Mouse (Mus musculus) liver, postnatal 0 days (tissue): ENCODE measurements around the gene Zfhx3. TPM values are rescaled to one million over a fixed set of nuclear protein-coding genes. Genes with fewer than 3 reads are reported as not detected.

ENCODE experiments used
- ATAC-seq: fragments of 200-750 bp; cut with Nextera tagmentation; 2 replicates; pipeline ENCODE4 v1.8.0; 2017; ENCODE audit warnings: mild to moderate bottlenecking, moderate library complexity
- DNase-seq: peaks from one replicate; pipeline ENCODE4 v3.0.0-alpha.2; 2016
- H3K27ac ChIP-seq: fragments of 300-500 bp; sonication (generic); 2 replicates; pipeline ENCODE4 v1.5.1; 2014; ENCODE audit warnings: antibody characterized with exemption, moderate library complexity, mild to moderate bottlenecking, low read depth
- H3K27me3 ChIP-seq: fragments of 300-500 bp; sonication (generic); 2 replicates; pipeline ENCODE4 v1.6.1; 2014; ENCODE audit warnings: low read length, control low read depth, mixed read lengths; ENCODE audit not compliant: insufficient read depth
- H3K36me3 ChIP-seq: fragments of 300-500 bp; sonication (generic); replicated peaks from 2 replicates; pipeline ENCODE4 v1.6.1; 2014; ENCODE audit warnings: mild to moderate bottlenecking, control low read depth, low read length, moderate library complexity, mixed read lengths; ENCODE audit not compliant: insufficient read depth
- H3K4me1 ChIP-seq: fragments of 300-500 bp; sonication (generic); 2 replicates; pipeline ENCODE4 v1.6.1; 2014; ENCODE audit warnings: antibody characterized with exemption, mild to moderate bottlenecking, control low read depth; ENCODE audit not compliant: insufficient read depth
- H3K4me2 ChIP-seq: fragments of 300-500 bp; sonication (generic); 2 replicates; pipeline ENCODE4 v1.6.1; 2014; ENCODE audit warnings: low read depth, mild to moderate bottlenecking, low read length, moderate library complexity, mixed read lengths
- H3K4me3 ChIP-seq: fragments of 300-500 bp; sonication (generic); 2 replicates; pipeline ENCODE4 v1.5.1; 2014; ENCODE audit warnings: low read depth, low read length
- H3K9ac ChIP-seq: fragments of 300-500 bp; sonication (generic); replicated peaks from 2 replicates; pipeline ENCODE4 v1.6.1; 2014; ENCODE audit warnings: mild to moderate bottlenecking, moderate library complexity
- H3K9me3 ChIP-seq: fragments of 300-500 bp; sonication (generic); 2 replicates; pipeline ENCODE4 v1.6.1; 2016; ENCODE audit warnings: mild to moderate bottlenecking, control low read depth, low read length, mixed read lengths
- CTCF ChIP-seq: sonication (generic); IDR thresholded peaks from 2 replicates; pipeline ENCODE4 v1.5.1; 2016; ENCODE audit warnings: antibody characterized with exemption, low read depth
- EP300 ChIP-seq: IDR thresholded peaks from 2 replicates; pipeline ENCODE4 v1.6.1; 2016; ENCODE audit warnings: antibody characterized with exemption, low read depth, mild to moderate bottlenecking
- WGBS: fragments of 180-500 bp; shearing (Covaris S2); extraction: QIAGEN DNeasy Blood & Tissue Kit; methylation state at CpG from one replicate; pipeline ENCODE4 v1.1.7; 2014; ENCODE audit not compliant: insufficient replicate concordance; 5-methylcytosine and 5-hydroxymethylcytosine counted together
- polyA plus RNA-seq: library from polyadenylated mRNA; unstranded; fragments of >200 nt; fragmentation: Nextera tagmentation; extraction: Ambion mirVana; gene quantifications from 2 replicates; pipeline ENCODE4 v1.2.1, GENCODE M21; 2015

Gene Zfhx3
- polyA plus RNA-seq, 1 experiment from 2014 or later = 1.2 TPM

GRCm38 (mm10) chr8:108675001-108675525 is 732.6 kb downstream of the Zfhx3 start:
- Histone ChIP-seq H3K4me3 (no peak overlapping the region), H3K9me3 (no peaks in the 10 kb centered on the region), H3K4me1 (no peaks in the 10 kb centered on the region), H3K27me3 (no peaks in the 10 kb centered on the region), H3K9ac (no peak overlapping the region), H3K4me2 (no peak overlapping the region), H3K36me3 (no peaks in the 10 kb centered on the region), H3K27ac (no peak overlapping the region)
- ATAC-seq = no peak
- no peak for DNase-seq
- TF ChIP-seq EP300 = no peak
- no peak for TF ChIP-seq CTCF
- WGBS = 78% methylated on average over 17 of the region's 17 CpGs

GRCm38 (mm10) chr8:108689694-108690093 is 747.2 kb downstream of the Zfhx3 start:
- H3K4me1 ChIP-seq = 0 out of 2 replicates have a peak, but pooled peaks cover 13% of the 10 kb centered on the region
- no peak overlapping the region for H3K4me3 ChIP-seq
- no peak overlapping the region for H3K4me2 ChIP-seq
- 86% methylated on average over 9 of the region's 9 CpGs for WGBS
- H3K27ac ChIP-seq = no peak overlapping the region
- DNase-seq = no peak
- H3K9me3 ChIP-seq = no peaks in the 10 kb centered on the region
- no peak for ATAC-seq
- no peak overlapping the region for H3K9ac ChIP-seq
- H3K27me3 ChIP-seq = peaks cover 6% of the 10 kb centered on the region
- TF ChIP-seq CTCF = no peak
- no peaks in the 10 kb centered on the region for H3K36me3 ChIP-seq

GRCm38 (mm10) chr8:108690576-108691455 is 748.4 kb downstream of the Zfhx3 start:
- Histone ChIP-seq H3K36me3 (no peaks in the 10 kb centered on the region), H3K4me2 (peak overlapping the region; percentile 66), H3K9me3 (no peaks in the 10 kb centered on the region), H3K27ac (no peak overlapping the region), H3K4me1 (peaks cover 18% of the 10 kb centered on the region), H3K9ac (no peak overlapping the region), H3K27me3 (peaks cover 18% of the 10 kb centered on the region), H3K4me3 (0 out of 2 replicates have a peak overlapping the region, but pooled peaks have one; percentile 23)
- ATAC-seq (peak; percentile 32; the same call in 1 of the 2 replicates), DNase-seq (no peak)
- no peak for TF ChIP-seq CTCF
- TF ChIP-seq EP300 = no peak
- 25% methylated on average over 14 of the region's 14 CpGs for WGBS

GRCm38 (mm10) chr8:108691456-108692238 is 749.2 kb downstream of the Zfhx3 start:
- no peaks in the 10 kb centered on the region for H3K9me3 ChIP-seq
- ATAC-seq (peak; percentile 66), DNase-seq (peak; percentile 65)
- H3K36me3 ChIP-seq = no peaks in the 10 kb centered on the region
- TF ChIP-seq EP300 (no peak), CTCF (no peak)
- peaks cover 26% of the 10 kb centered on the region for H3K4me1 ChIP-seq
- H3K9ac ChIP-seq = no peak overlapping the region; the same call in 1 of the 2 replicates
- no peak overlapping the region for H3K27ac ChIP-seq
- peak overlapping the region; percentile 66 for H3K4me2 ChIP-seq
- peaks cover 26% of the 10 kb centered on the region for H3K27me3 ChIP-seq
- WGBS = 3% methylated on average over 21 of the region's 21 CpGs
- peak overlapping the region; percentile 23 for H3K4me3 ChIP-seq

GRCm38 (mm10) chr8:108692239-108692627 is 749.8 kb downstream of the Zfhx3 start:
- H3K27me3 ChIP-seq = peaks cover 32% of the 10 kb centered on the region
- H3K9ac ChIP-seq = no peak overlapping the region
- ATAC-seq (peak; percentile 76), DNase-seq (peak; percentile 34)
- 2% methylated on average over 5 of the region's 5 CpGs for WGBS
- peak overlapping the region; percentile 23 for H3K4me3 ChIP-seq
- no peak overlapping the region for H3K27ac ChIP-seq
- peak overlapping the region; percentile 66 for H3K4me2 ChIP-seq
- no peaks in the 10 kb centered on the region for H3K9me3 ChIP-seq
- no peak for TF ChIP-seq CTCF
- TF ChIP-seq EP300 = no peak
- no peaks in the 10 kb centered on the region for H3K36me3 ChIP-seq
- H3K4me1 ChIP-seq = peaks cover 27% of the 10 kb centered on the region
